Mouse (Mus musculus) cerebellum, adult 11 months (tissue): ENCODE measurements around the gene Olfr17.
"Not testable (repeated sequence)": the region's sequence is repeated elsewhere in the genome, so short reads cannot be mapped to it uniquely, and the experiment has no call there.

Experiments
- DNase-seq: peaks from one replicate; pipeline ENCODE4 v3.0.0; 2022

The Olfr17 gene

GRCm38 (mm10) chr7:107092920-107093319 lies at the start of gene Olfr17:
Gene Olfr17 (plus strand): TSS chr7:107093220.
- no peak for DNase-seq

GRCm38 (mm10) chr7:107044407-107044806 lies 48.6 kb upstream of the Olfr17 start:
- no peak for DNase-seq

GRCm38 (mm10) chr7:107045833-107046232 lies 47.2 kb upstream of the Olfr17 start:
- no peak for DNase-seq

- DNase-seq, result no peak
Measured at GRCm38 (mm10) chr7:107047578-107047977, 45.4 kb upstream of the Olfr17 start.

- DNase-seq, result no peak
Measured at GRCm38 (mm10) chr7:107070681-107071080, 22.3 kb upstream of the Olfr17 start, which contains the start of gene Olfr714. Gene Olfr714 (plus strand): TSS chr7:107070981.

GRCm38 (mm10) chr7:107110269-107110668 lies 17.2 kb downstream of the Olfr17 start, which contains the start of gene Olfr715b:
Gene Olfr715b (minus strand): TSS chr7:107110369.
- DNase-seq, result not testable (repeated sequence)

- DNase-seq, result not testable (repeated sequence)
Measured at GRCm38 (mm10) chr7:107130983-107131382, 38.0 kb downstream of the Olfr17 start, which contains the start of gene Olfr715. Gene Olfr715 (minus strand): TSS chr7:107131083.

GRCm38 (mm10) chr7:107138027-107138426 lies 45.0 kb downstream of the Olfr17 start, which contains the start of gene Olfr716:
Gene Olfr716 (plus strand): TSS chr7:107138327.
- DNase-seq, result not testable (repeated sequence)
